Mouse (Mus musculus): Measurements from ENCODE around the gene Cdkn2b.

DNA sequence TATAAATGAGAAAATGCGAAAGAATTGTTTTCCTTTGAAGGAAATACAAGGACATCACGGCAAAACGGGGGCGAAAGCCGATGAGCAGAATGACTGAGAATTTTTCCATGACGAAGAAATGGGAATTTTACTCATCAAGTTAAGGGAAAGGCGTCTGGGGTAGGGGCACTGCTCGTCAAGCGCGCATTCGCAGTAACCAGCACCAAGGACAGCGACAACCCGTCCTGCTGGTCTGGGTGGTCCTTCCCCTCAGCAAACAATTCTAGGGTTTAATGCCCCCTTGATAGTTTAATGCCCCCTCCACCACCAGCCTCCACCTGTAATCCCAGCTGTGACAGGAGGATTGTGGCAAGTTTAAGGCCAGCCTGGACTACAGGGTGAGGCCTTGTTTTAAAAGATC is 2.6 kb upstream of the Cdkn2b start:
- TF ChIP-seq CTCF (IDR thresholded peaks at IDR 0.05; ENCODE audit: extremely low read depth, insufficient read depth, low read length) (no peak), POLR2A (IDR thresholded peaks at IDR 0.05; ENCODE audit: extremely low read depth, insufficient read depth, low read length) (no peak)
